Mouse (Mus musculus) monocyte, adult 2 months (primary cell): ENCODE data around the gene Hsd3b7.
"Not testable (repeated sequence)": the region's sequence is repeated elsewhere in the genome, so short reads cannot be mapped to it uniquely, and the experiment has no call there.

ENCODE experiments used
- DNase-seq, 2 experiments: peaks; one replicate each; pipeline ENCODE4 v3.0.0; 2022; ENCODE audit warnings: low spot score in 2 of 2, low read depth in 1 of 2

The Hsd3b7 gene

GRCm38 (mm10) chr7:127775837-127776236 lies 24.6 kb upstream of the Hsd3b7 start:
- DNase-seq: not testable (repeated sequence)

- DNase-seq: peak in 1 of 2 experiments; percentile 65
These were observed 24.0 kb upstream of the Hsd3b7 start, which contains the start of gene Setd1a for GRCm38 (mm10) chr7:127776426-127776825. Gene Setd1a, plus strand, starts transcription at chr7:127776670.

- DNase-seq: peak; percentile 86 to 92
These were observed 23.4 kb upstream of the Hsd3b7 start for GRCm38 (mm10) chr7:127776878-127777473.

GRCm38 (mm10) chr7:127777474-127778266 lies 22.7 kb upstream of the Hsd3b7 start:
- DNase-seq: no peak

DNA sequence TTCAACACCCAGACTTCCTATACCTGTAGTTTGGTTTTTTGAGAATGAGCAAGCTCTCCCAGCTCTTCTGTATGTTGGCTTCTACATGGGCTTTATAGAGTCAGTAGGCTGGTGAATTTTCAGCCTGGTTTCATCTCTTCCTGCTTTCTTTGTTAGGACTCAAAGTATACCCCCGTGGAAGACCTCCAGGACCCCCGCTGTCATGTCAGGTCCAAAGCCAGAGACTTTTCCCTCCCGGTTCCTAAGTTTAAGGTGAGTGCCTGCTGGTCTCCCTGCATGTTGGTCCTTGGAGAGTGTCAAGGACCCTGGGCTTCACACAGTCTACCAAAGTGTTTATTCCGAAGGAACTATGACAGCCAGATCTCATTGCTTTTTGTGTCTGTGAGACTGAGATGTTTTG lies 22.1 kb upstream of the Hsd3b7 start:
- DNase-seq: no peak

- DNase-seq: no peak
These were observed 15.1 kb upstream of the Hsd3b7 start, which contains the start of gene Gm49388 for GRCm38 (mm10) chr7:127785308-127785707. Gene Gm49388, plus strand, starts transcription at chr7:127785608.

- no peak for DNase-seq
These were observed 3.1 kb upstream of the Hsd3b7 start for GRCm38 (mm10) chr7:127797076-127797845.

- DNase-seq: no peak
These were observed 1.8 kb upstream of the Hsd3b7 start for GRCm38 (mm10) chr7:127798591-127798990.

- DNase-seq: no peak
These were observed 1.2 kb upstream of the Hsd3b7 start for GRCm38 (mm10) chr7:127799211-127799610.

DNA sequence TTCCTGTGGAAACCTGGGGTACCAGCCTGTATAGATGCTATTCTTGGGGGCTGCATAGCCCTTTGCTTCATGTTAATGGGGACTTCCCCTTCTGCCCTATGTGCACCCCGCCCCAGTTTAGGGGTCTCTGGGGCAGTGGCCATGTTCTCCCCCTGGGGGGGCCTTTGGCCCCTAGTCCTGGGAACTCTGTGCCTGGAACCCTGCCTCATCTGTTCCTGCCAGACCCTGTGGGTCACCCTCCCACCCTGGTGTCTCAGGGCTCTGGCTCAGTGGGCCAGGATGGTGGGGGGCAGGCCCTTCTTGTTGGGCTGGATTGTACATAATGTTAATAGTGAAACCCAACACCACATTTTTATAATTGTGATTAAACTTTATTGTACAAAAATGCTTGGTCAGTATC lies 666 bp upstream of the Hsd3b7 start:
- DNase-seq: no peak

DNA sequence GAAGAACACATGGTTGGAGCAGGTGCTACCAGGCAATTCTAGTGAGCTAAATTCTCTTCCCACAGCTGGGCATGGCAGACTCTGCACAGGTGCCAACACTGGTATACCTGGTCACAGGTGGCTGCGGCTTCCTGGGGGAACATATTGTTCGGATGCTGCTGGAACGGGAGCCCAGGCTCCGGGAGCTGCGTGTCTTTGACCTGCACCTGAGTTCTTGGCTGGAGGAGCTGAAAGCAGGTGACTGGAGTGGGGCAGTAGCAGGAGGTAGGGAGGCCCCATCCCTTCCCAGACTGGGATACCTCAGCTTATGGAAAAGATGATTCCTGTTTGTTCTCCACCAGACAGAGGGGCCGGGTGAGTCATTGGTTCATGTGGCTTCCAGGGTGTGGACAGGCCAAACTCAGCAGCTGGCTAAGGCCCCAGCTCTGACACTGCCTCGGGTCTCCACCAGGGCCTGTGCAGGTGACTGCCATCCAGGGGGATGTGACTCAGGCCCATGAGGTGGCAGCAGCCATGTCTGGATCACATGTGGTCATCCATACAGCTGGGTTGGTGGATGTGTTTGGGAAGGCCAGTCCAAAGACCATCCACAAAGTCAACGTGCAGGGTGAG lies 712 bp downstream of the Hsd3b7 start:
- no peak for DNase-seq

GRCm38 (mm10) chr7:127802313-127802712 lies 1.9 kb downstream of the Hsd3b7 start:
- no peak for DNase-seq

DNA sequence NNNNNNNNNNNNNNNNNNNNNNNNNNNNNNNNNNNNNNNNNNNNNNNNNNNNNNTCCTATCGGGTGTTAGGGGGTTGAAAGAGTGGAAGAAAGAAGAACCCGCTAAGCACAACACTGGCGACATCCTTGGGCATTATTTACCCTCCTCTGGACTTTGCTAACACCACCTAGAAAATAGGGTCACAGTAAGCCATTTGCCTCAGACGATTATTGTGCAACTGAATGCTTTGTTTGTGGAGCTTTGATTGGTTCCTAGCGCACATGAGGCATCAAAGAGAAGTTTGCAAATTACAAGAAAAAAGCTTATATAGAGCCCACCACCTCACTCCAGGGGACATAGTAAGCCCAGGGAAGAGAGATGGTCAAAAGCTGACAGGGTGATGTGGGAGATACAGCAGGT lies 8.4 kb downstream of the Hsd3b7 start:
- DNase-seq: no peak

DNA sequence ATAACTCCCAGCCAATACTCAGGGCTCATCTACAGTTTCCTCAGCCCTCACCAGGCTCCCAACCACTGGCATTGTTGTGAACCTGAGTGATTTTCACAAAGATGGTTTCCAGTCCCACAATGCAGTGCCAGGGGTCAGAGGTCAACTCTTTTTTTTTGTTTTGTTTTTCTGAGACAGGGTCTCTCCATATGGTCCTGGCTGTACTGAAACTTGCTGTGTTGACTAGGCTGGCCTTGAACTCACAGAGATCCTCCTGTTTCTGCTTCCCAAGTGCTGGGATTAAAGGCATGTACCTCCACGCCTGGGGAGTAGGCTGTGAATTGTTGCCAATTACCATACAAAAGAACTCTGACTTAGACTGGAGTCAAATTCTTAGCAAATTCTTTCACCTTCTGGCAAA lies 9.4 kb downstream of the Hsd3b7 start:
- DNase-seq: no peak

GRCm38 (mm10) chr7:127810650-127811049 lies 10.2 kb downstream of the Hsd3b7 start:
- DNase-seq: no peak

DNA sequence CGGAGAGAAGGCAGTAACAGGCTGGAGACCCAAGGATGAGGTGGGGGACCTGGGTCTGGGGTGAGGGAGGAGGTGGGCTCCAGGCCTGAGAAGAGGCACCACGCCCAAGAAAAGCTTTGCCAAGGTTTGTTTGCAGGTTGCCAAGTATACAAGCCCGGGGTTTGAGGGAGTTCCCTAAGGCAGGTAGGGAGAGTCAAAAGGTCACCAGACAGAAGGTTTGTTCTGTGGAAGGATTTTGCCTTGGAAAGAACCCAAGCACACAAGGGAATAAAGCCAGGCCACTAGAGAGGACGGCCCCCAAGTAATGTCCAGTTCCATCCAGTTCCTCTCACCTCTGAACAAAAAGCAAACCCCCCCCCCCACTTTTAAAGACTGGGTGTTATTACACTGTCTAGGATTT lies 10.8 kb downstream of the Hsd3b7 start:
- DNase-seq: no peak

- no peak for DNase-seq
These were observed 11.9 kb downstream of the Hsd3b7 start for GRCm38 (mm10) chr7:127812292-127812691.

DNA sequence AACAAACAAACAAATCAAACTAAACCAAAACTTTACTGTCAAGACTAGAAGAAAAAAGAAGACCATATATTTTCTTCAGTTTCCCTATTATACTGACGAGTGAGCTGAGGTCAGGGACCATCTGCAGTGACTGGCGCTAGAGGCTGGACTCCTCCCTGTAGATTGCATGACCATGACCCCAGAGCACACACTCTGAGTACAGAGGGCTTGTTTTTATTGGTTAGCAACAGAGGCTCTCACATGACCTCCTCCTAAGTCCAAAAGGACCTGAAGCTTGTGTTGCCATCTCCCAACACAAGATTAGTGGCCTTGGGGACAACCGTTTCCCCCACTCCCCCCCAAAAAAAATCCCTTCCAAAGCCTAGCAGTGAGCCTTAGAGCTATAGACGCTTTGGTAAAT lies 13.4 kb downstream of the Hsd3b7 start:
- no peak for DNase-seq

- no peak for DNase-seq
These were observed 14.0 kb downstream of the Hsd3b7 start for GRCm38 (mm10) chr7:127814241-127814921.

DNA sequence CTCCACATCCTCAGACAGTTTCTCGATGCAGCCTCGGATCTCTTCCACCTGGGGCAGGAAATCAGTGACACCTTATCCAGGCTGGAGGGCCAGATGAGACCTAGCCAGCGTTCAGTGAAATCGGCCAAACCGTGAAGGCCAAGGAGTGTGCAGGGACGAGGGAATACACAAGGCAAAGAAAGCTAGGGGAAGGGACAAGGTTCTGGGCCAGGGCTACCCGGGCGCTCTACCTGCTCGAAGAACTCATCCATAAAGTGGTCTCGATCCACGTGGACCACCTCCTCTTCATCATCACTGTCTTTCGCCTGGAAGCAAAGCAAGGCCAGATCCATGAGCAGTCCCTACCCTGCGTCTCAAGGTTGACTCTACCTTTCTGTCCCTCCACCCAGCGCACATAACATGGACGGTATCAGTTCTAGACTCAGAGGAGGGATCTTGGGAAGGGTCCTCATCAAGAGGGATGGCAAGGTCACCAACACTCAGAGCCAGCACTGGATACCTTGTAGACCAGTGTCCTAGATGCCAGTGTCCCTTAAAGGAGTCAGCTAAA lies 14.8 kb downstream of the Hsd3b7 start:
- DNase-seq: no peak
